Mouse (Mus musculus): ENCODE data around the gene Slc30a5.
"Not testable (repeated sequence)": the region's sequence is repeated elsewhere in the genome, so short reads cannot be mapped to it uniquely, and the experiment has no call there.

Slc30a5 gene

GRCm38 (mm10) chr13:100832741-100833639 is at the start of gene Slc30a5:
Slc30a5 (minus strand) TSS chr13:100833427.
- peak; percentile 98 for DNase-seq (ENCODE audit: low read depth, low spot score)

GRCm38 (mm10) chr13:100881944-100882343 is 48.7 kb upstream of the Slc30a5 start:
- no peak for DNase-seq (ENCODE audit: low read depth, low spot score)

- no peak for DNase-seq (ENCODE audit: low read depth, low spot score)
Observed at GRCm38 (mm10) chr13:100879806-100880205, 46.6 kb upstream of the Slc30a5 start.

GRCm38 (mm10) chr13:100879326-100879725 is 46.1 kb upstream of the Slc30a5 start:
- no peak for DNase-seq (ENCODE audit: low read depth, low spot score)

GRCm38 (mm10) chr13:100878264-100878663 is 45.0 kb upstream of the Slc30a5 start:
- no peak for DNase-seq (ENCODE audit: low read depth, low spot score)

GRCm38 (mm10) chr13:100877703-100878102 is 44.5 kb upstream of the Slc30a5 start:
- DNase-seq (ENCODE audit: low read depth, low spot score), result no peak

- DNase-seq (ENCODE audit: low read depth, low spot score), result no peak
Observed at GRCm38 (mm10) chr13:100875103-100875502, 41.9 kb upstream of the Slc30a5 start.

GRCm38 (mm10) chr13:100874588-100874987 is 41.4 kb upstream of the Slc30a5 start:
- no peak for DNase-seq (ENCODE audit: low read depth, low spot score)

- DNase-seq (ENCODE audit: low read depth, low spot score), result no peak
Observed at GRCm38 (mm10) chr13:100873530-100873929, 40.3 kb upstream of the Slc30a5 start.

- no peak for DNase-seq (ENCODE audit: low read depth, low spot score)
Observed at GRCm38 (mm10) chr13:100871445-100872171, 38.4 kb upstream of the Slc30a5 start.

GRCm38 (mm10) chr13:100869813-100870212 is 36.6 kb upstream of the Slc30a5 start:
- DNase-seq (ENCODE audit: low read depth, low spot score), result no peak

- no peak for DNase-seq (ENCODE audit: low read depth, low spot score)
Observed at GRCm38 (mm10) chr13:100866311-100866710, 33.1 kb upstream of the Slc30a5 start.

GRCm38 (mm10) chr13:100865744-100866143 is 32.5 kb upstream of the Slc30a5 start:
- no peak for DNase-seq (ENCODE audit: low read depth, low spot score)

- not testable (repeated sequence) for DNase-seq (ENCODE audit: low read depth, low spot score)
Observed at GRCm38 (mm10) chr13:100863914-100864313, 30.7 kb upstream of the Slc30a5 start.

- no peak for DNase-seq (ENCODE audit: low read depth, low spot score)
Observed at GRCm38 (mm10) chr13:100859117-100859516, 25.9 kb upstream of the Slc30a5 start.

GRCm38 (mm10) chr13:100854174-100854573 is 20.9 kb upstream of the Slc30a5 start:
- peak; percentile 26 for DNase-seq (ENCODE audit: low read depth, low spot score)

- no peak for DNase-seq (ENCODE audit: low read depth, low spot score)
Observed at GRCm38 (mm10) chr13:100853120-100853519, 19.9 kb upstream of the Slc30a5 start.

GRCm38 (mm10) chr13:100849137-100849536 is 15.9 kb upstream of the Slc30a5 start:
- DNase-seq (ENCODE audit: low read depth, low spot score), result no peak

- DNase-seq (ENCODE audit: low read depth, low spot score), result no peak
Observed at GRCm38 (mm10) chr13:100846891-100847579, 13.8 kb upstream of the Slc30a5 start.

GRCm38 (mm10) chr13:100846254-100846653 is 13.0 kb upstream of the Slc30a5 start:
- no peak for DNase-seq (ENCODE audit: low read depth, low spot score)

- DNase-seq (ENCODE audit: low read depth, low spot score), result no peak
Observed at GRCm38 (mm10) chr13:100843944-100844343, 10.7 kb upstream of the Slc30a5 start.
